Comparison of ENCODE assay signal across 19 mouse cellular contexts in genomic region chr4:137365356-137366062, GRCm38 (mm10). TPM values are rescaled to one million over a fixed set of nuclear protein-coding genes. Genes with fewer than 3 reads are reported as not detected.
A peak's percentile ranks its signal among the peaks of the same experiment; 100 is the strongest.
DNase-seq lines count a peak whose midpoint lies in the region; ATAC-seq lines count a peak whose summit lies in the region.
"Had no signal": no experiment of that assay in that cellular context is flagged by ENCODE, and none has a peak within 500 bp of the region (broad histone marks: within the 10 kb centered on the region; RNA-seq: fewer than 3 reads in every experiment).

No protein-coding gene starts in this region.

- ATAC-seq in liver, embryonic 15.5 days (ENCODE audit: insufficient read depth) = no peak
- no peak for ATAC-seq in liver, embryonic 11.5 days (replicated peaks; ENCODE audit: low FRiP score)
- peak; percentile 74 for ATAC-seq in megakaryocyte, adult 5-6 weeks (ENCODE audit: poor library complexity, severe bottlenecking)
- ATAC-seq in forebrain, embryonic 11.5 days (replicated peaks; ENCODE audit: low FRiP score) = no peak
- ATAC-seq: activated CD4-positive, CD25-positive, alpha-beta regulatory T cell, adult 4 months; forebrain, postnatal 0 days; intestine, embryonic 16.5 days had no signal

- no peaks in the 10 kb centered on the region for H3K9me3 ChIP-seq in liver, embryonic 15.5 days (replicated peaks)
- H3K9me3 ChIP-seq in liver, embryonic 11.5 days (ENCODE audit: control insufficient read depth, low read length) = no peaks in the 10 kb centered on the region
- H3K9me3 ChIP-seq in forebrain, embryonic 11.5 days (ENCODE audit: control insufficient read depth, low read length) = no peaks in the 10 kb centered on the region

- WGBS in liver, embryonic 15.5 days (ENCODE audit: insufficient replicate concordance) = 43% methylated on average over 19 of the region's 19 CpGs
- WGBS in liver, embryonic 11.5 days = 68% methylated on average over 19 of the region's 19 CpGs
- WGBS in forebrain, embryonic 11.5 days = 89% methylated on average over 19 of the region's 19 CpGs

- H3K4me3 ChIP-seq in liver, embryonic 15.5 days (replicated peaks) = no peak overlapping the region
- H3K4me3 ChIP-seq in liver, embryonic 11.5 days (ENCODE audit: low read depth, low read length) = no peak overlapping the region
- no peak overlapping the region for H3K4me3 ChIP-seq in forebrain, embryonic 11.5 days (ENCODE audit: low read depth, low read length)
- H3K4me3 ChIP-seq: layer of hippocampus, adult 2 months had no signal

- H3K4me2 ChIP-seq in liver, embryonic 15.5 days = no peak overlapping the region
- H3K4me2 ChIP-seq in liver, embryonic 11.5 days = no peak overlapping the region
- no peak overlapping the region for H3K4me2 ChIP-seq in forebrain, embryonic 11.5 days (ENCODE audit: low read depth, low read length, severe bottlenecking)

- DNase-seq in liver, embryonic 11.5 days (ENCODE audit: low spot score) = no peak
- peak; percentile 67 for DNase-seq in MEL-GATA-1-ER (ENCODE audit: extremely low read depth, low read depth)
- peak; percentile 43 to 68 for DNase-seq in spleen, postnatal 4 days (ENCODE audit: low spot score in 2 of 2)
- no peak for DNase-seq in MN1 (ENCODE audit: low spot score)
- no peak for DNase-seq in forebrain, embryonic 11.5 days (ENCODE audit: low spot score)
- no peak for DNase-seq in retina, embryonic 14.5 days (ENCODE audit: low spot score)
- DNase-seq: cerebellum, postnatal 36 days; forebrain, postnatal 0 days; heart, postnatal 4 days; right cerebral cortex, postnatal 4 days; thymus, postnatal 25 days had no signal

- peaks cover 30% of the 10 kb centered on the region for H3K4me1 ChIP-seq in liver, embryonic 15.5 days (replicated peaks)
- H3K4me1 ChIP-seq in liver, embryonic 11.5 days (replicated peaks; ENCODE audit: control insufficient read depth, insufficient read depth, low read length) = peaks cover 13% of the 10 kb centered on the region; the same call in 1 of the 2 replicates
- H3K4me1 ChIP-seq in forebrain, embryonic 11.5 days (replicated peaks; ENCODE audit: control insufficient read depth, insufficient read depth, low read length) = no peaks in the 10 kb centered on the region

- peak overlapping the region; percentile 41; the same call in 1 of the 2 replicates for H3K27ac ChIP-seq in liver, embryonic 15.5 days (replicated peaks)
- H3K27ac ChIP-seq in liver, embryonic 11.5 days (ENCODE audit: low read depth, low read length) = no peak overlapping the region
- H3K27ac ChIP-seq in forebrain, embryonic 11.5 days (ENCODE audit: low read depth, low read length) = no peak overlapping the region
- H3K27ac ChIP-seq: layer of hippocampus, adult 2 months had no signal

- H3K36me3 ChIP-seq in liver, embryonic 15.5 days (replicated peaks) = no peaks in the 10 kb centered on the region
- no peaks in the 10 kb centered on the region for H3K36me3 ChIP-seq in liver, embryonic 11.5 days (ENCODE audit: control insufficient read depth, insufficient read depth, low read length)
- H3K36me3 ChIP-seq in forebrain, embryonic 11.5 days (ENCODE audit: control insufficient read depth, insufficient read depth, low read length) = no peaks in the 10 kb centered on the region

- peaks cover 5% of the 10 kb centered on the region; the same call in 1 of the 2 replicates for H3K27me3 ChIP-seq in liver, embryonic 15.5 days
- no peaks in the 10 kb centered on the region for H3K27me3 ChIP-seq in liver, embryonic 11.5 days (replicated peaks; ENCODE audit: control insufficient read depth, insufficient read depth, low read length)
- H3K27me3 ChIP-seq in forebrain, embryonic 11.5 days (ENCODE audit: control insufficient read depth, insufficient read depth, low read length) = no peaks in the 10 kb centered on the region

- no peak overlapping the region for H3K9ac ChIP-seq in liver, embryonic 15.5 days
- no peak overlapping the region for H3K9ac ChIP-seq in liver, embryonic 11.5 days (ENCODE audit: low read depth, low read length)
- H3K9ac ChIP-seq in forebrain, embryonic 11.5 days (ENCODE audit: low read length) = no peak overlapping the region
- H3K9ac ChIP-seq: forebrain, postnatal 0 days had no signal

RNA-seq across cellular contexts. Expression of gene Cdc42, which starts 8.0 kb away (rescaled TPM):
- polyA plus RNA-seq in liver, embryonic 15.5 days (2015; fragmentation: Nextera tagmentation; extraction: Ambion mirVana) = 247 and 249 TPM in 2 replicates
- 459 and 500 TPM in 2 replicates for polyA plus RNA-seq in liver, embryonic 11.5 days (2014; fragmentation: Nextera tagmentation; extraction: Ambion mirVana)
- 1,134 and 1,141 TPM in 2 replicates for total RNA-seq in megakaryocyte, adult 5-6 weeks (2015)
- 1,082 and 1,090 TPM in 2 replicates for total RNA-seq in megakaryocyte, adult 5-6 weeks (2017)
- 623 and 626 TPM in 2 replicates for polyA plus RNA-seq in forebrain, embryonic 11.5 days (2014; fragmentation: Nextera tagmentation; extraction: Ambion mirVana)

RNA-seq across cellular contexts. Expression of gene Cela3a, which starts 44.1 kb away (rescaled TPM):
- not detected in 2 replicates for polyA plus RNA-seq in liver, embryonic 15.5 days (2015; fragmentation: Nextera tagmentation; extraction: Ambion mirVana)
- not detected in 2 replicates for polyA plus RNA-seq in liver, embryonic 11.5 days (2014; fragmentation: Nextera tagmentation; extraction: Ambion mirVana)
- not detected in 2 replicates for total RNA-seq in megakaryocyte, adult 5-6 weeks (2015)
- total RNA-seq in megakaryocyte, adult 5-6 weeks (2017) = not detected in 2 replicates
- polyA plus RNA-seq in forebrain, embryonic 11.5 days (2014; fragmentation: Nextera tagmentation; extraction: Ambion mirVana) = not detected in 2 replicates
- total RNA-seq: forebrain, postnatal 0 days; heart, postnatal 4 days; layer of hippocampus, adult 2 months; left cerebral cortex, postnatal 10 days had no signal
- polyA plus RNA-seq: activated CD4-positive, CD25-positive, alpha-beta regulatory T cell, adult 4 months; forebrain, postnatal 0 days; gonadal fat pad, adult 2 months; lung, embryonic 16.5 days had no signal

Comparison
In these comparisons a context has a peak if more than half of its experiments do, and no peak if none do; other contexts are left out.
1. DNase-seq: peak in MEL-GATA-1-ER (single experiment) and spleen, postnatal 4 days (2 of 2); none in liver, embryonic 11.5 days (single experiment), MN1 (single experiment), forebrain, embryonic 11.5 days (single experiment) and retina, embryonic 14.5 days (single experiment).